Mouse (Mus musculus): ENCODE measurements around the gene Nfib. TPM values are rescaled to one million over a fixed set of nuclear protein-coding genes. Genes with fewer than 3 reads are reported as not detected.

Gene Nfib
- total and polyA plus RNA-seq, 3 experiments: not detected

GRCm38 (mm10) chr4:82607266-82607665, 98.3 kb downstream of the Nfib start:
- H3K9me3 ChIP-seq (replicated peaks; ENCODE audit: insufficient read depth, low read length): no peaks in the 10 kb centered on the region
- H3K4me3 ChIP-seq (ENCODE audit: control insufficient read depth in 1 of 2, insufficient read depth in 1 of 2, low read depth in 2 of 2, low read length in 2 of 2): no peak overlapping the region
- DNase-seq (ENCODE audit: low read depth, low spot score): no peak
- no peak overlapping the region for H3K27ac ChIP-seq (ENCODE audit: control insufficient read depth, low read depth, low read length)
- H3K27me3 ChIP-seq (ENCODE audit: control insufficient read depth in 1 of 2, insufficient read depth in 2 of 2, low read length in 2 of 2): no peaks in the 10 kb centered on the region
- no peak for TF ChIP-seq MAFK (IDR thresholded peaks at IDR 0.05; ENCODE audit: borderline replicate concordance, low read depth, low read length)
- no peak for TF ChIP-seq GATA1 (IDR thresholded peaks at IDR 0.05; ENCODE audit: low read depth, low read length)
- no peak for TF ChIP-seq ZKSCAN1 (IDR thresholded peaks at IDR 0.05; ENCODE audit: low read depth, low read length)
- H3K9ac ChIP-seq (ENCODE audit: control insufficient read depth, low read depth, low read length, poor library complexity, severe bottlenecking): no peak overlapping the region
- no peaks in the 10 kb centered on the region for H3K36me3 ChIP-seq (ENCODE audit: control insufficient read depth in 1 of 2, insufficient read depth in 2 of 2, low read length in 2 of 2)
- H3K79me2 ChIP-seq (ENCODE audit: control insufficient read depth, insufficient read depth, low read length, poor library complexity): no peaks in the 10 kb centered on the region
- H3K4me1 ChIP-seq (ENCODE audit: control insufficient read depth in 1 of 2, insufficient read depth in 2 of 2, low read length in 2 of 2): no peaks in the 10 kb centered on the region

- Histone ChIP-seq H3K4me3 (ENCODE audit: control insufficient read depth in 1 of 2, insufficient read depth in 1 of 2, low read depth in 2 of 2, low read length in 2 of 2) (no peak overlapping the region), H3K36me3 (ENCODE audit: control insufficient read depth in 1 of 2, insufficient read depth in 2 of 2, low read length in 2 of 2) (no peaks in the 10 kb centered on the region), H3K79me2 (ENCODE audit: control insufficient read depth, insufficient read depth, low read length, poor library complexity) (no peaks in the 10 kb centered on the region), H3K27ac (ENCODE audit: control insufficient read depth, low read depth, low read length) (no peak overlapping the region), H3K9ac (ENCODE audit: control insufficient read depth, low read depth, low read length, poor library complexity, severe bottlenecking) (no peak overlapping the region), H3K4me1 (ENCODE audit: control insufficient read depth in 1 of 2, insufficient read depth in 2 of 2, low read length in 2 of 2) (no peaks in the 10 kb centered on the region), H3K9me3 (replicated peaks; ENCODE audit: insufficient read depth, low read length) (no peaks in the 10 kb centered on the region), H3K27me3 (ENCODE audit: control insufficient read depth in 1 of 2, insufficient read depth in 2 of 2, low read length in 2 of 2) (no peaks in the 10 kb centered on the region)
- DNase-seq (ENCODE audit: low read depth, low spot score): no peak
- TF ChIP-seq UBTF (IDR thresholded peaks at IDR 0.05; ENCODE audit: borderline replicate concordance, insufficient read depth, low read depth, low read length) (no peak), MAZ (IDR thresholded peaks at IDR 0.05; ENCODE audit: low read depth, low read length) (no peak), USF1 (IDR thresholded peaks at IDR 0.05; ENCODE audit: low read depth, low read length) (no peak), KAT2A (conservative IDR thresholded peaks at IDR 0.05; ENCODE audit: low read depth, low read length) (no peak), SMC3 (IDR thresholded peaks at IDR 0.05; ENCODE audit: low read depth, low read length) (no peak), TCF12 (IDR thresholded peaks at IDR 0.05; ENCODE audit: low read depth, low read length) (no peak), CHD1 (IDR thresholded peaks at IDR 0.05; ENCODE audit: low read depth, low read length) (no peak), CHD2 (IDR thresholded peaks at IDR 0.05; ENCODE audit: low read length) (no peak), HCFC1 (IDR thresholded peaks at IDR 0.05; ENCODE audit: low read depth, low read length) (no peak), MAFK (IDR thresholded peaks at IDR 0.05; ENCODE audit: borderline replicate concordance, low read depth, low read length) (no peak), NELFE (IDR thresholded peaks at IDR 0.05; ENCODE audit: low read depth, low read length) (no peak), TBP (IDR thresholded peaks at IDR 0.05; ENCODE audit: low read depth, low read length) (no peak), ZNF384 (IDR thresholded peaks at IDR 0.05; ENCODE audit: low read depth, low read length) (no peak)
These were observed 99.2 kb downstream of the Nfib start for GRCm38 (mm10) chr4:82606351-82606750.
